Mouse (Mus musculus): ENCODE measurements around the gene Abca12. TPM values are rescaled to one million over a fixed set of nuclear protein-coding genes. Genes with fewer than 3 reads are reported as not detected.

Abca12 gene
- polyA plus RNA-seq, 1 experiment from 2014 or later: 0.01 TPM

DNA sequence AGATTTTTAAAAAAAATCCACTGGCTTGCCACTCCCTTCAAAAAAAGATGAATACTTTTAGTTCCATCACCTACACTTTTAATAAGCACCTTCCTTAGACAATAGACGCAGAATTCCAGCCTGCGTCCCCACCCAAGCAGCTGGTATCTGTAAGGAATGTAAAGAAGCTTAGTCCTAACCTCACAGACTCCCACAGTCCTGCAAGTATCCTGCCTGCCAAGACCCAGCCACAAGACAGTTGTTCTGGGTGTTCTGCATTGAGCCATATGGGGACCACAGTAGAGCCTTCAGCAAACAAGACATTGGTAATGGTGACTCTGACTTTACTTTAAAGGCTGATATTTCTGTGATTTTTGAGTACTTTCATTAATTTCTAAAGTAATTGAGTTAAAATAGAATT is 22.2 kb downstream of the Abca12 start:
- 96% methylated on average over 2 of the region's 2 CpGs for WGBS
- ATAC-seq (replicated peaks; ENCODE audit: low FRiP score): no peak
- H3K27ac ChIP-seq: no peak overlapping the region
- H3K36me3 ChIP-seq: no peaks in the 10 kb centered on the region
- H3K4me2 ChIP-seq: no peak overlapping the region
- no peak overlapping the region for H3K4me3 ChIP-seq (replicated peaks)
- no peaks in the 10 kb centered on the region for H3K27me3 ChIP-seq
- no peaks in the 10 kb centered on the region for H3K4me1 ChIP-seq
- H3K9me3 ChIP-seq (replicated peaks): no peaks in the 10 kb centered on the region
- H3K9ac ChIP-seq: no peak overlapping the region

DNA sequence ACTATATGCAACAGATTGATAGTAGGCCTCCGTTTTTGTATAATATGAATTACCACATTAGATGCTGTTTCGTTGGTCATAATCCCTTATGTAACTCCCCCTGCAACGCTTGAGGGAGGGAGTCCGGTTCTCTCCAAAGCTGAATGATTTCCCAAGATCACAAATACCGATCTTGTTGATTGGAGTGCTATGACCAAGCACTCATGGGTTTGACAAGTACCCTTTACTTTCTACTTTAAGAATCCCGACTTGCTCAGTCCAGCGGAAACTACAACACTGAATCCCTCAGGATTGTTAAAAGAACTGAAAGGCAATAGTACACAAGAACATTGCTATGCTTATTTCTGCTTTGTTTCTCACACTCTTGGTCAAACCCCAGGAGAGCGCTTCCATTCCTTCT is 28.1 kb downstream of the Abca12 start:
- no peaks in the 10 kb centered on the region for H3K27me3 ChIP-seq
- no peaks in the 10 kb centered on the region for H3K4me1 ChIP-seq
- no peak overlapping the region for H3K9ac ChIP-seq
- no peak overlapping the region for H3K4me3 ChIP-seq (replicated peaks)
- 93% methylated on average over 8 of the region's 8 CpGs for WGBS
- H3K4me2 ChIP-seq: no peak overlapping the region
- no peak overlapping the region for H3K27ac ChIP-seq
- H3K36me3 ChIP-seq: no peaks in the 10 kb centered on the region
- no peaks in the 10 kb centered on the region for H3K9me3 ChIP-seq (replicated peaks)
- ATAC-seq (replicated peaks; ENCODE audit: low FRiP score): no peak

DNA sequence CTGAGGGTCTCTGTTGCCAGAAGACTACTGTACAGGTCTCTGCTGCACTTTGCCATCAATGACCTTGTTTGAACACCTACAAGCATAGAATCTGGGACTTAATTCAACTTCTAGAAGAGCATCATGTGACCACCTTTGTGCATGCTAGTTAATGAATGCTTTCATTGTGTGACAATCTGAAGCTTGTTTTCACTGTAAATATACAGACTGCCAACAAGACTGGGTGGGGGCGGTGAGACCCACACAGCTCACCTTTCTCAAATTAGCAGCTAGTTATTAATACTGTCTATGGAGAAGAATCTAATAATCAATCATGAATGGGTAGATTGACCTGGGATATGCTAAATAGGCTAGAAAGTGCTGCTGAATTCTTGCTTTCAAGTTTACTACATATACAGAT is 30.6 kb downstream of the Abca12 start:
- ATAC-seq (replicated peaks; ENCODE audit: low FRiP score): no peak
- no peaks in the 10 kb centered on the region for H3K36me3 ChIP-seq
- H3K9me3 ChIP-seq (replicated peaks): no peaks in the 10 kb centered on the region

DNA sequence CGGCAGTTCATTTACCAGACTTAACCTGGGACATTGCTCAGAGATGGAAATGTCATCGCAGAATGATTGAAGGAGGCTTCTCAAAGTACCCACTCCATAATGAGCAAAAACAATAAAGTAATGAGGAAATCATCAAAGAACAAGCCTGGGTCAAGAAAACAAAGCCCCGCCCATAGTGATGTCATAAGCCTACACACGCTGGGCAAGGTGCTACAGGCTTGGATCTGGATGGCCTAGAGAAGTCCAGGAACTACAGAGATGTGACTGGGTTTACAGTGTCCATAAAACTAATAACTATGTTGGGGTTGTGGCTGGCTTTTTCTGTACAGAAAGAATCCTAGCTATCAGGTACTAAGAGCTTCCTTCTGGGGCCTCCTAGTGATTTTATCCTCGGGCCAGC is 41.6 kb downstream of the Abca12 start:
- Histone ChIP-seq H3K4me3 (replicated peaks) (no peak overlapping the region), H3K9me3 (replicated peaks) (no peaks in the 10 kb centered on the region), H3K4me1 (no peaks in the 10 kb centered on the region), H3K4me2 (no peak overlapping the region), H3K9ac (no peak overlapping the region), H3K27ac (no peak overlapping the region), H3K36me3 (no peaks in the 10 kb centered on the region), H3K27me3 (no peaks in the 10 kb centered on the region)
- WGBS: 90% methylated on average over 5 of the region's 5 CpGs
- no peak for ATAC-seq (replicated peaks; ENCODE audit: low FRiP score)

More for the DNA sequence above, 30.6 kb downstream of the Abca12 start:
- WGBS: 79% methylated on average over 1 of the region's 1 CpGs
- no peak overlapping the region for H3K4me2 ChIP-seq
- H3K4me1 ChIP-seq: no peaks in the 10 kb centered on the region
- no peaks in the 10 kb centered on the region for H3K27me3 ChIP-seq
- H3K4me3 ChIP-seq (replicated peaks): no peak overlapping the region
- H3K9ac ChIP-seq: no peak overlapping the region
- no peak overlapping the region for H3K27ac ChIP-seq

DNA sequence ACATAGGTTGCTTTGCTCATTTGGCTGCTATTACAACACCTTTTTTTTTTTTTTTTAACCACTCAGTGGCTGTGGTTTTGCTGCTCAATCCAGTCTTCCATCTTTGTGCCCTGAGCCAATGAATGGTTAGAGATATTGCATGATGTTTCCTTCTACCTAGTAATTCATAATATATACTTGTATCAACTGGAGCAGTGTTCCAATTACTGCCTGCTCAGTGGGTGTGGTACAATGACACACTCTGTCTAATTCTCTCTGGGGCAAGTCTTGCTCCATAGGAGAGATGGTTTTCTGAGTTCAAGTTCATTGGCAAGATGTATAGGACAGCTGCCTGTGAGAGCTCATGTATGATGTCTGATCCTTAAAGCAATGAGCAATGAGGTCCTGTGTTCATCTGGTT is 44.4 kb downstream of the Abca12 start:
- H3K4me3 ChIP-seq (replicated peaks): no peak overlapping the region
- H3K9me3 ChIP-seq (replicated peaks): no peaks in the 10 kb centered on the region
- ATAC-seq (replicated peaks; ENCODE audit: low FRiP score): no peak

DNA sequence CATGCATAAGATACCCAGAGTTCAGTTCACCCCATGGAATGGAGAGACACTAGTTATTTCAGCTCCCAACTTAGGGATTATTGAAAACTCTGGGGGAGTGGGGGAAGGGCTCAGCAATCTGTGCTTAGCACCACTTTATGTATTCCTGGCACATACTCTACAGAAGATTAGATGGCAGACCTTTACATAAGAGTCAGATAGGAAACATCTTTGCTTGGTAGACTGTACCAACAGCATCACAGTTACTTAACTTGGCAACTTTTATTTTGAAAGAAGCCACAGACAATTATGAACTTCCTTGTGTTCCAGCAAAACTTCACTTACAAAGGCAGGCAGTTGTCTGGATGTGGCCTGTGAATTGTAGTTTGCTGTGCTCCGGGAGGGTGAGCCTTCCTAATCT is 46.9 kb downstream of the Abca12 start:
- H3K27ac ChIP-seq: no peak overlapping the region
- H3K4me2 ChIP-seq: no peak overlapping the region
- H3K4me3 ChIP-seq (replicated peaks): no peak overlapping the region
- H3K9me3 ChIP-seq (replicated peaks): no peaks in the 10 kb centered on the region
- H3K36me3 ChIP-seq: no peaks in the 10 kb centered on the region
- 81% methylated on average over 1 of the region's 1 CpGs for WGBS
- no peak overlapping the region for H3K9ac ChIP-seq
- no peak for ATAC-seq (replicated peaks; ENCODE audit: low FRiP score)
- H3K4me1 ChIP-seq: no peaks in the 10 kb centered on the region
- H3K27me3 ChIP-seq: no peaks in the 10 kb centered on the region

More for the DNA sequence above, 44.4 kb downstream of the Abca12 start:
- Histone ChIP-seq H3K4me1 (no peaks in the 10 kb centered on the region), H3K27ac (no peak overlapping the region), H3K4me2 (no peak overlapping the region), H3K36me3 (no peaks in the 10 kb centered on the region), H3K27me3 (no peaks in the 10 kb centered on the region), H3K9ac (no peak overlapping the region)

DNA sequence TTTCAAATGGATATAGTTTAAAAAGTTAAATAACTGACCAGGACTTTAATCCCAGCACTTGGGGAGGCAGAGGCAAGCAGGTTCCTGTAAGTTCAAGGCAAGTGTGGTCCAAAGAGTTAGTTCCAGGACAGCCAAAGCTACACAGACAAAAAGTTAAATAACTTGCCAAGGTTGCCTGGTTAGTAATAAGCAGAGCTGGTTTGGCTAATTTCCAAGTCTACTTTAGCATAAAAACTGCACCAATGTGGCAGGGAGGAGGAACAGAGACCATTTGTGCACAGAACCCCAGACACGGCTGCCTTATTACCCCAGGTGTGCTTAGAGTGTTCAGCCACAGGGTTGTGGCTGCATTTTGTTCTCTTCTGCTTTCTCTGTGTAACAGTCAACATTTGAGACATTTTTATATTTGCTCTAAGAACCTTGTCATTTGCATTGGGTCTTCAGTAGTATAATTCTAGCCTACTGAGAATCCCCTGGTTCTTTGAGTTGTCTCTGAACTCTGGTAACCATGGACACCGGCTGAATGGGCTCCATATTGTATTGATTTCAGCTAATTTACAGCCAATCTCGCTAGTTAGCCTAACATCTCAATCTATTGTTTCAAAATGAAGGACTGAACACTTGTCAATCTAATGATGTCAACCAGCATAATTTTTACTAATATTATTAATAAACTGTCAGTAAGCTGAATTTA is 71.7 kb downstream of the Abca12 start:
- H3K9ac ChIP-seq: no peak overlapping the region
- no peak for ATAC-seq (replicated peaks; ENCODE audit: low FRiP score)
- WGBS: 76% methylated on average over 3 of the region's 3 CpGs
- H3K4me3 ChIP-seq (replicated peaks): no peak overlapping the region
- no peaks in the 10 kb centered on the region for H3K9me3 ChIP-seq (replicated peaks)
- H3K4me1 ChIP-seq: no peaks in the 10 kb centered on the region
- H3K4me2 ChIP-seq: no peak overlapping the region
- H3K36me3 ChIP-seq: no peaks in the 10 kb centered on the region
- no peak overlapping the region for H3K27ac ChIP-seq
- H3K27me3 ChIP-seq: no peaks in the 10 kb centered on the region

DNA sequence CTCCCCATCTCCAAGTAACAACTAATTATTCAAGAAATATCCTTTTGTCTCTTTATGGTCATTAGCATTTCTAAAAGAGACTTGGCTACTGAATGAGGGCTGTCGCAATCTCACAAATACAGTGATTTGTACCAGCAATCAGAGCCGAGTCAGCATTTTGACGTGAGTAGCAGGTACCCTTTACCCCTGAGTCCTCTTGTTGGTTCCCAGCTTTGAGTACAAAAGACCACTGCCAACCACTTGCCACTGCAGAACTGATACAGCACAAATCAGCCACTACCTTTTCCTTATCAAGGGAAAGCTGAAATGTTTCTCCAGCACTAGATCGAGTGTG is 72.5 kb downstream of the Abca12 start:
- Histone ChIP-seq H3K4me3 (replicated peaks) (no peak overlapping the region), H3K9ac (no peak overlapping the region), H3K4me2 (no peak overlapping the region), H3K4me1 (no peaks in the 10 kb centered on the region), H3K27ac (no peak overlapping the region), H3K9me3 (replicated peaks) (no peaks in the 10 kb centered on the region), H3K27me3 (no peaks in the 10 kb centered on the region), H3K36me3 (no peaks in the 10 kb centered on the region)
- no peak for ATAC-seq (replicated peaks; ENCODE audit: low FRiP score)
- 77% methylated on average over 4 of the region's 4 CpGs for WGBS

DNA sequence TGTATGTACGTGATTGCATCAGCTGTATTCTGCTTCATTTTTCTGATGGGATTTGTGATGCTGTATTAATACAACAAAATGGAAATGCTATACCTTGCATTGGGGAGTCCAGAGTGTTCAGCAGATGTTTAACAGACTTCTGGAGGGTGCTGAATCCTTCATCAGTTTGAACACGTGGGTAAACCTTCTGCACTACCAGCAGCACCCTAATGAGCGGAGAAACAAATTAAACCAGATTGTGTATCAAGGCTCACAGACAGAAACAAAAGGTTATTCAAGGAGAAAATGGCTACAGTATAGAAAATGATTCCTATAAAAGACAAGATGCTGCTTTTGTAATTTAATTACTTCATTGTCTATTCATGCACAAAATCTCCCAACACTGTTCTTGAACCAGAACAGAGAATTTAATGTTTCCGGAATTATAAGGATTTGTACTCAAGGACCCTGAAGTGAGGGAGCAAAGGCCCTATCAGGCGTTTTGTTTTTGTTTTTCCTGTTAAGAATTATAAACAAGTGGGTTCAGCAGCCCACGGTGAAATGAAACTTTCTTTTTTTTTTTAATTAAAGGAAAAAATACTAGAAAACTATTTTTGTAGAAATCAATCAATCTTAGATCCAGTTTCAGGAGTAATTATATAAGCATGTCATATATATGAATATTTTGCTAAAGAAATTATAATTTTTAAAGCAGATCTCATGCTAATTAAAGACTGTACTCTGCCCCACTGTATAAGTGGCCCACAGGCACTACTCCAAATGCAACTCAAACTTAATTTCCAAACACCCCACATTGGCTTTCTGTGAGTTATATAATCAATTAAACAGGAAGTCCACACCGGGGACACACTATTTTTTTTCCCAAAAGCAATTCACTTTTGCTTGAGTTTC is 73.1 kb downstream of the Abca12 start:
- WGBS: 79% methylated on average over 7 of the region's 7 CpGs
- Histone ChIP-seq H3K4me3 (replicated peaks) (no peak overlapping the region), H3K36me3 (no peaks in the 10 kb centered on the region), H3K27ac (no peak overlapping the region), H3K27me3 (no peaks in the 10 kb centered on the region), H3K4me1 (no peaks in the 10 kb centered on the region), H3K9me3 (replicated peaks) (no peaks in the 10 kb centered on the region), H3K9ac (no peak overlapping the region), H3K4me2 (no peak overlapping the region)
- ATAC-seq (replicated peaks; ENCODE audit: low FRiP score): no peak

DNA sequence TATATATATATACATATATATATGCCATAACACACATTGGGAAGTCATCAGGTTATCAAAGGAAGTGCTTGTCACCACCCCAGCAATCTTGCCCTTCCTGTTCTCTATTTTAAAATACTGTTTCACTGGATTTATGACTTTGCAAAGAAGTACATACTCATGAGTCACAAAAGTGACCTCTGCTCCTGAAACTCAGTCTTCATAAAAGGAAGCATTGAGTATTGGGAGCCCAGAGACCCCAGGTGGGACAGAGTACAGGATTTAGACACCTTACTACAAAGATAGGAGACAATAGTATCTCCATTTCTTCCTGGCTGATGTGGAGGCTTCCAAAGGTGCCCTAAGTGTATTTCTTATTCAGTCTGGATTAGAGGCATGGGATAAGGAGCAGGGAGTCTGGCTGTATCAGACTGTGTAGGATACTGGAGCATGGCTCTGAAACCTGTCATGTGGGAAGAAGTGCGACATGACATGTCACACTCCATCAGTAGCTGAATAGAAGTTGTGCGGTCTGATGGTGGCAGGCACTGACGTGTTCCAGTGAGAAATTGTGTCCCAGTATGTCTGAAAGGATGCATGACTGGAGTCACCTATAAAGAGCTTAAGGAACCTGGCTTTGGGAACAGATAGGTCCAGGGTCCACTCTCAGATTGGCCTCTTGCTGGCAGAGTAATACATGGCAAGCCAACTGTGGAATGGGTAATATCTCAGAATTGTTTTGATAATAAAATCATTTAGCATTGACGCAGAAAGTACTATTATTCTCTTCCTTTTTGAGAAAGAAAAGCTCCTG is 76.0 kb downstream of the Abca12 start:
- Histone ChIP-seq H3K9ac (no peak overlapping the region), H3K27me3 (no peaks in the 10 kb centered on the region), H3K4me1 (no peaks in the 10 kb centered on the region), H3K36me3 (no peaks in the 10 kb centered on the region), H3K4me2 (no peak overlapping the region), H3K4me3 (replicated peaks) (no peak overlapping the region), H3K27ac (no peak overlapping the region), H3K9me3 (replicated peaks) (no peaks in the 10 kb centered on the region)
- WGBS: 82% methylated on average over 4 of the region's 4 CpGs
- ATAC-seq (replicated peaks; ENCODE audit: low FRiP score): no peak

DNA sequence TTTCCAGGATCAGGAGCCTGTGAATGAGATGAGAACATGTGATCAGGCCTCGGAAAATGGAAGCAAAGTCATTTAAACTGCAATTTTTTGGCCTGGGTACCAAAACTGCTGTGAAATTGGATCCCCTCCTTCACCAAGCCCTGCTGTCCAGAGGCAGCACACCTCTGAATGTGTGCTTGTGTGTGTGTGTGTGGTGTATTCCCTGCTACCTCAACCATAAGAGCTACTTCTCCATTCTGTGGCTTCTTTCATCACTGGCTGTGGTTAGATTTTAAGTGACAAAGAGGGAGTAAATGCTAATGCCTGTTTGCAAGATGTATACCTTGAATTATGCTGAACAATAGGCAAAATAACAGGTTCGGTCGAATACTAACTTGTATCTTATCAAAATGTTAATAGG is 84.4 kb downstream of the Abca12 start:
- 82% methylated on average over 3 of the region's 3 CpGs for WGBS

DNA sequence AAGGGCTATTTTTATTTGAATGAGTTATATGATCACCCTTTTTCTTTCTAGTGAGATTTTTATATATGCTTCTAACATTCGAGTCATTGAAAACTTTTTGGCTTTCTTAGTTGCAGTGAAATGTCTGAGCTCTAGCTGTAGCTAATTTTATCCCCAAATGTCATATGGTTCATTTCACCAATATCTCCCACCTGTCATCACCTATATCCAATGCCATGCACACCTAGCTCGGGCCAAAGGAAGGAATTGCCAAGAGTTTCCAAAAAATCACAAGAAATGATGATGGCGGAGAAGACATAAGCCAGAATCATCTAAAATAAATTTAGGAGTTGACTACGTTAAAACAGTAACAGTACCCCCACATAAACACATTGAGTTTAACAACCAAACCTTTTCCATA is 102.5 kb downstream of the Abca12 start:
- WGBS: 89% methylated on average over 4 of the region's 4 CpGs

More for the DNA sequence above, 84.4 kb downstream of the Abca12 start:
- Histone ChIP-seq H3K9ac (no peak overlapping the region), H3K27me3 (no peaks in the 10 kb centered on the region), H3K27ac (no peak overlapping the region), H3K9me3 (replicated peaks) (no peaks in the 10 kb centered on the region), H3K4me1 (no peaks in the 10 kb centered on the region), H3K4me2 (no peak overlapping the region), H3K36me3 (no peaks in the 10 kb centered on the region), H3K4me3 (replicated peaks) (no peak overlapping the region)
- ATAC-seq (replicated peaks; ENCODE audit: low FRiP score): no peak

More for the DNA sequence above, 102.5 kb downstream of the Abca12 start:
- no peak overlapping the region for H3K4me2 ChIP-seq
- H3K4me1 ChIP-seq: no peaks in the 10 kb centered on the region
- H3K36me3 ChIP-seq: no peaks in the 10 kb centered on the region
- H3K4me3 ChIP-seq (replicated peaks): no peak overlapping the region
- no peaks in the 10 kb centered on the region for H3K27me3 ChIP-seq
- H3K27ac ChIP-seq: no peak overlapping the region
- no peaks in the 10 kb centered on the region for H3K9me3 ChIP-seq (replicated peaks)
- ATAC-seq (replicated peaks; ENCODE audit: low FRiP score): no peak
- no peak overlapping the region for H3K9ac ChIP-seq

Measured in kidney, embryonic 15.5 days (tissue).